Mouse (Mus musculus) lung, embryonic 15.5 days (tissue): Measurements from ENCODE around the gene Palb2. TPM values are rescaled to one million over a fixed set of nuclear protein-coding genes. Genes with fewer than 3 reads are reported as not detected.
A peak's percentile ranks its signal among the peaks of the same experiment; 100 is the strongest.
"Not testable (repeated sequence)": the region's sequence is repeated elsewhere in the genome, so short reads cannot be mapped to it uniquely, and the experiment has no call there.

ENCODE experiments used
- ATAC-seq: fragments of 200-750 bp; cut with Nextera tagmentation; 2 replicates; pipeline ENCODE4 v1.8.0; 2017; ENCODE audit warnings: moderate number of reproducible peaks, borderline replicate concordance; ENCODE audit not compliant: low FRiP score, low TSS enrichment; ENCODE audit errors: extremely low read depth
- H3K27ac ChIP-seq: fragments of 300-500 bp; sonication (generic); 2 replicates; pipeline ENCODE4 v1.5.1; 2015; ENCODE audit warnings: moderate library complexity, mild to moderate bottlenecking, inconsistent platforms
- H3K27me3 ChIP-seq: fragments of 300-500 bp; sonication (generic); 2 replicates; pipeline ENCODE4 v1.6.1; 2015; ENCODE audit warnings: inconsistent platforms
- H3K36me3 ChIP-seq: fragments of 300-500 bp; sonication (generic); 2 replicates; pipeline ENCODE4 v1.6.1; 2015; ENCODE audit warnings: inconsistent platforms
- H3K4me1 ChIP-seq: fragments of 300-500 bp; sonication (generic); 2 replicates; pipeline ENCODE4 v1.6.1; 2015; ENCODE audit warnings: inconsistent platforms
- H3K4me2 ChIP-seq: fragments of 300-500 bp; sonication (generic); 2 replicates; pipeline ENCODE4 v1.6.1; 2015; ENCODE audit warnings: inconsistent platforms, mild to moderate bottlenecking, moderate library complexity
- H3K4me3 ChIP-seq: fragments of 300-500 bp; sonication (generic); 2 replicates; pipeline ENCODE4 v1.5.1; 2015; ENCODE audit warnings: mild to moderate bottlenecking, inconsistent platforms
- H3K9ac ChIP-seq: fragments of 300-500 bp; sonication (generic); 2 replicates; pipeline ENCODE4 v1.6.1; 2015; ENCODE audit warnings: inconsistent platforms
- H3K9me3 ChIP-seq: fragments of 300-500 bp; sonication (generic); 2 replicates; pipeline ENCODE4 v1.6.1; 2016; ENCODE audit warnings: inconsistent platforms
- WGBS: fragments of 180-500 bp; shearing (Covaris S2); methylation state at CpG from one replicate; pipeline ENCODE4 v1.1.7; 2015; 5-methylcytosine and 5-hydroxymethylcytosine counted together
- polyA plus RNA-seq: library from polyadenylated mRNA; unstranded; fragments of >200 nt; fragmentation: Nextera tagmentation; extraction: Ambion mirVana; gene quantifications from 2 replicates; pipeline ENCODE4 v1.2.1, GENCODE M21; 2015

Gene Palb2
- polyA plus RNA-seq, 1 experiment from 2014 or later, result 15.4 TPM

DNA sequence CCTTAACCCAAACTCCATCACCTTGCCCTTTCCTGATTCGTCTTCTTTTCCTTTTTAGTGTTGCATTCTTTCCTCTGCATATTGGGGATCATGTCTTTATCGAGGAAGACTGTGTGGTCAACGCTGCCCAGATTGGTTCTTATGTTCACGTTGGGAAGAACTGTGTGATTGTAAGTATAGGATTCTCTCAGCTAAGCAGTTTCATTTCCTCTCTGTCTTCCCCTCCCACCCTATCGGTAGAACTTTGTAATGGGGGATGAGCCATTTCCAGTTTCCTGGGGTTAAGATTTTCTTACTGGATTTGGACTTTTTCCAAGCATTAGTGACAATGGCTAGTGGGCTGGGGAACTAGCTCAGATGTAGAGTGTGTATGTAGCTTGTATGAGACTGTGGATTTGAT lies 5.4 kb upstream of the Palb2 start:
- no peaks in the 10 kb centered on the region for H3K27me3 ChIP-seq
- peaks cover 8% of the 10 kb centered on the region for H3K4me1 ChIP-seq
- no peak for ATAC-seq
- 83% methylated on average over 5 of the region's 5 CpGs for WGBS
- H3K4me2 ChIP-seq, result no peak overlapping the region
- no peak overlapping the region for H3K27ac ChIP-seq
- H3K9ac ChIP-seq, result no peak overlapping the region
- no peak overlapping the region for H3K4me3 ChIP-seq
- no peaks in the 10 kb centered on the region for H3K9me3 ChIP-seq
- peaks cover 74% of the 10 kb centered on the region for H3K36me3 ChIP-seq

DNA sequence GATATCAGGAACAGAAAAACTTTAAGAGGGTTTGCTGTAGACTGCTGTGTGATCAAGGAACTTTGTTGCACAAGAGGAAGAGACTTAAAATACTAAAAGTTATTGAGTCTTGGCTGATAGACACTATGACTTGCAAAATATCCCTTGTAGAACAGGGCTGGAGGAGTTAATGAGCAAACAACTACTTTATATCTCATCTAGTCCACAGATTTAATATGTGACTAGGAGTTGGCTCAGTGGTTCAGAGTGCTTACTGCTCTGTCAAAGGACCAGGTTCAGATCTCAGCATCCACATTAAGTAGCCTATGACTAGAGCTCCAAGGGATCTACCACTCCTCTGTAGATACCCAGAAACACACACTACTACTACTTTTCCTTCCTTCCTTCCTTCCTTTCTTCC lies 4.3 kb upstream of the Palb2 start:
- Histone ChIP-seq H3K4me1 (peaks cover 8% of the 10 kb centered on the region), H3K4me2 (no peak overlapping the region), H3K27ac (no peak overlapping the region), H3K9ac (no peak overlapping the region), H3K36me3 (peaks cover 67% of the 10 kb centered on the region), H3K9me3 (no peaks in the 10 kb centered on the region), H3K4me3 (no peak overlapping the region), H3K27me3 (no peaks in the 10 kb centered on the region)
- no peak for ATAC-seq

DNA sequence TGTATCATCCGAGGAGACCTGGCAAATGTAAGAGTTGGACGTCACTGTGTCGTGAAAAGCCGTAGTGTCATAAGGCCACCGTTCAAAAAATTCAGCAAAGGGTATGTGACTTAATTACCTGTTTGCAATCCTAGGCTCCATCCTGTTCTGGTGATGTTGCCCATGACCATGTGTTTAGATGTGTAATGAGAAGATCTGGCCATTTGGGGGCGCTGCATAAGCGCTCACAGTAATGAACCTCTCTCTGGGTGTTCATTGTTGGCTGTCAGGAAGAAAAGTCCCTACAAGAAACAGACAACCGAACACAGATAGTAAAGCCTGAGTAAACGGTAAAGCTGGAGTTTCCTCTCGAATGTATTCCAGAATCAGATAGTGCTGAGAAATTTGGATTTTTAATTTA lies 2.3 kb upstream of the Palb2 start:
- H3K4me1 ChIP-seq, result peaks cover 13% of the 10 kb centered on the region
- ATAC-seq, result no peak
- 71% methylated on average over 10 of the region's 10 CpGs for WGBS
- H3K9me3 ChIP-seq, result no peaks in the 10 kb centered on the region
- peaks cover 48% of the 10 kb centered on the region for H3K36me3 ChIP-seq
- no peak overlapping the region for H3K9ac ChIP-seq
- no peak overlapping the region for H3K27ac ChIP-seq
- no peaks in the 10 kb centered on the region for H3K27me3 ChIP-seq
- H3K4me3 ChIP-seq, result no peak overlapping the region
- H3K4me2 ChIP-seq, result no peak overlapping the region

DNA sequence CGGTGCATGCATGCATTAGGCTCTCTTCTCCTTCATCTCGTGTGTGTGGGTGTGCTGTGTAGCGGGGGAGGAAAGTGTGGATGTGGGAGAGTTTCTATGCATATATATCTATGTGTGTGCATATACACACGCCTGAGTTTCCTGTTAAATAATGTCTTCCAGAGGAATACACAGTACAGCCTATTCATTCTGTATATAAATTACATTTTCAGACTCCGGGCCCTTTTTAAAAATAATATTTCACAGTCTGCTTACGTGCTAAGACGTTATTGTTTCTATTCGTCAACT lies 497 bp upstream of the Palb2 start:
- Histone ChIP-seq H3K4me3 (peak overlapping the region; percentile 87), H3K9ac (peak overlapping the region; percentile 80), H3K27ac (peak overlapping the region; percentile 51), H3K4me2 (peak overlapping the region; percentile 67), H3K36me3 (peaks cover 32% of the 10 kb centered on the region), H3K27me3 (no peaks in the 10 kb centered on the region), H3K4me1 (peaks cover 13% of the 10 kb centered on the region), H3K9me3 (no peaks in the 10 kb centered on the region)
- no peak for ATAC-seq
- 17% methylated on average over 8 of the region's 8 CpGs for WGBS

DNA sequence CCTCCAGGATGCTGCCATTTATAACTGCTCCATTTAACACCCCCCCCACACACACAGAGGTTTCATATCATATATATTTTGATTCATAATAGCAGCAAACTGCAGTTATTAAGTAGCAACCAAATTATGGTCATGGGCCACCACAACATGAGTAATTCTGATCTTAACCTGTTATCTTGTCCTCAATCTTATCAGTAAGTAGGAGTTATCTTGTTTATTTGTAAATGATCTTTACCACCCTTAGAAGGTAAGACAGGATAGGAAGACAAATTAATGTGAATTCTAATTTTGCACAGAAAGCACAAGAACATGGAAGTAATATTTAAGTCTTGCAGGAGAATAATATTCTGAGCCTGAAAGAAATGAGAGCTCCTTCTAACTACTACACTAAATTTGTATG lies 951 bp downstream of the Palb2 start:
- Histone ChIP-seq H3K36me3 (peaks cover 31% of the 10 kb centered on the region), H3K4me1 (peaks cover 13% of the 10 kb centered on the region), H3K4me2 (peak overlapping the region; percentile 67), H3K9ac (peak overlapping the region; percentile 89; the same call in 1 of the 2 replicates), H3K27ac (no peak overlapping the region), H3K4me3 (peak overlapping the region; percentile 87), H3K9me3 (no peaks in the 10 kb centered on the region), H3K27me3 (no peaks in the 10 kb centered on the region)
- no peak for ATAC-seq

DNA sequence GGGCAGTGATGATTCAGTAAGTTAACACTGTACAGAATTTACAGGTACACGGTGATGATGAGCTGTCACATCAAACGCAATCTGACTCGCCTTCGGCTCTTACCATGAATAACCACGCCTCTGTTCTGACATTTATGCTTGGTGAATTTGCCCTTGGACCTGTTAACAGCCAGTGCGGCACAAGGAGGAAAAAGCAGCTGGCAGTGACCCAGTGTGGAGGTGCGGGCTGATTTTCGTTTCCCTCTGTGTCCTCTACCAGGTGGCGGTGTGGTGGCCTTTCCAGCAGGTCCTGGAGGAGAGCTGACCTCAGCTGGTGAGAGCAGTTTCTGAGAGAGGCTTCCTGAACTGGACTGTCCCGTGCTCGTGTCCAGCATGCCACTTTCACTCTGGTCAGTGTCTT lies 5.8 kb downstream of the Palb2 start:
- Histone ChIP-seq H3K27me3 (no peaks in the 10 kb centered on the region), H3K36me3 (peaks cover 47% of the 10 kb centered on the region)
- WGBS, result 92% methylated on average over 11 of the region's 11 CpGs

DNA sequence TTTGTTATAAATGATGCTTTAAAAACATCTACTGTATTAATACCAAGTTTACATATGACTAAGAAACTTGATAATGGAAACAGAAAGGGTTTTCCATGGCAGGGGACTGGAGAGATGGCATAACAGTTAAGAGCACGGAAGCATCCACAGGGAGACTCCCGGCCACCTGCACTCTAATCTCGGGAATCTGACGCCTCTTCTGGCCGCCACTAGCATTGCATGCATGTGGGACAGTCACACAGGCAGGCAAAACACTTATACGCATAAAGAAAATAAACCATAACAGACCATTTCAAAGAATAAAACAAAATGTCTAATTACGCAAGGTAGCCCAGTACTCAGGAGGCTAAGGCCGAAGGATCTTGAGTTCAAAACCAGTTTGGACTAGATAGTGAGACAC lies 7.1 kb downstream of the Palb2 start:
- H3K27ac ChIP-seq, result no peak overlapping the region
- no peaks in the 10 kb centered on the region for H3K4me1 ChIP-seq
- no peak for ATAC-seq
- H3K9me3 ChIP-seq, result no peaks in the 10 kb centered on the region
- H3K4me3 ChIP-seq, result no peak overlapping the region
- no peaks in the 10 kb centered on the region for H3K27me3 ChIP-seq
- peaks cover 55% of the 10 kb centered on the region for H3K36me3 ChIP-seq
- WGBS, result 80% methylated on average over 8 of the region's 8 CpGs
- H3K9ac ChIP-seq, result no peak overlapping the region
- no peak overlapping the region for H3K4me2 ChIP-seq

More for the DNA sequence above, 5.8 kb downstream of the Palb2 start:
- no peak overlapping the region for H3K27ac ChIP-seq
- H3K4me3 ChIP-seq, result no peak overlapping the region
- H3K4me2 ChIP-seq, result no peak overlapping the region
- H3K4me1 ChIP-seq, result peaks cover 5% of the 10 kb centered on the region; the same call in 1 of the 2 replicates
- no peak for ATAC-seq
- H3K9me3 ChIP-seq, result no peaks in the 10 kb centered on the region
- H3K9ac ChIP-seq, result no peak overlapping the region

DNA sequence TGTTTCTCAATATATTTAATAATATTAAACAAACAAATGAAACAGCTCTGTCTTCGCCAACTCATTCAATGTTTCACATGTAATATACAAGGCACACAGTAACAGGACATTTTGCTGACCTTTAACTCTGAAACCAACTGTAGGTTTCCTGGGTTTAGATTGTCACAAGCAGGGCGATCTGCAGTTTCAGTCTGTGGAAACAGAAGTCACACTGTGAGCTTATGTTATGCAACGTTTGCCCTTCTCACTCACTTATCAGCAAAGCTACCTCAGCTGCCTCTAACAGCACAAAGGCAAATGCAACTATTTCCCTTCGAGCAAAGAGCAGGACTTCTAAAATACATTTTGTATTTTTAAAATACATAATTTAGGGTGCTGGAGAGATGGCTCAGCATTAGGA lies 9.3 kb downstream of the Palb2 start:
- Histone ChIP-seq H3K27me3 (no peaks in the 10 kb centered on the region), H3K36me3 (peaks cover 66% of the 10 kb centered on the region), H3K4me2 (no peak overlapping the region), H3K9ac (no peak overlapping the region), H3K27ac (no peak overlapping the region), H3K4me1 (no peaks in the 10 kb centered on the region), H3K4me3 (no peak overlapping the region), H3K9me3 (no peaks in the 10 kb centered on the region)
- ATAC-seq, result no peak
- WGBS, result 80% methylated on average over 4 of the region's 4 CpGs

DNA sequence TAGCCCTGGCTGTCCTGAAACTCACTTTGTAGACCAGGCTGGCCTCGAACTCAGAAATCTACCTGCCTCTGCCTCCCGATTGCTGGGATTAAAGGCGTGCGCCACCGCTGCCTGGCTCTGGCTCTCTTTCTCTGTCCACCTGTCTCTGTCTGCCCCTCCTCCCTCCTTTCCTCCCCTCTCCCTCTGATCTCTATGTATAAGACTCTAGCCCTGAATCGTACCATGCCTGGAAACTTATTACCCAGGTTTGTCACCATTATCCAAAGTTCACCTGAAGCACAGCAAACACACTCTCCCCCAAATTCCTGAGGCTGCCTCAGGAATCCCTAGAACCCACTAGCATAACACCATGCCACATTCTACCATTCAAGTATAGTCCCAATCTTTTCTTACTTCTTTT lies 24.6 kb downstream of the Palb2 start:
- Histone ChIP-seq H3K27ac (no peak overlapping the region), H3K36me3 (peaks cover 22% of the 10 kb centered on the region), H3K4me3 (no peak overlapping the region), H3K9me3 (no peaks in the 10 kb centered on the region), H3K9ac (no peak overlapping the region), H3K27me3 (no peaks in the 10 kb centered on the region), H3K4me2 (no peak overlapping the region), H3K4me1 (no peaks in the 10 kb centered on the region)
- no peak for ATAC-seq
- WGBS, result 90% methylated on average over 6 of the region's 6 CpGs

DNA sequence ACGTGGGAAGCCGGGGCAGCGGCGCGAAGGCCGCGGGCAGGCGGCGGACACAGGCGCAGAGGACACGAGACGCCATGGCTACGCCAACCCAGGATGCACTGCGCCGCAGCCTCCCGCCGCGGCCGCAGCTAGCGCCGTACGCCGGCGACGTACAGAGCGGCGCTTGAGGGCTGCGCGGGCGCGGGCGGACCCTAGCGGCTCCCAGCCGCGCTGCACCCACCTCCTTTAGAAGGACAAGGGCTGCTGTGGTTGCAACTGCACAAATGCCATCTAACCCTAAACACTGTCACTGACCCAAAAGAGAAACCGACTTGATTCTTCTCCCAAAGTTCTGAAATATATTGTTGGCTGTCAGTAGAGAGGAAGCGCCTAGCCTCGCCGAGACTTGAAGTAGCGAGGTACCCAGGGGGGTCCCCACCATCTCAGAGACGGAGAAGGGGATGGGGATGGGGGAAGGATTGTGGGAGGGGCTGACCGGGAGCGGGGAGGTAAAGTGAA lies 31.0 kb downstream of the Palb2 start, which contains the start of gene Ndufab1:
Ndufab1 (minus strand) TSS at position 140 of the 498 bp plus-strand sequence.
- Histone ChIP-seq H3K36me3 (peaks cover 17% of the 10 kb centered on the region), H3K4me3 (peak within 1 kb of the TSS; percentile 59), H3K27ac (no peak within 1 kb of the TSS), H3K9ac (peak within 1 kb of the TSS; percentile 74), H3K27me3 (no peaks in the 10 kb centered on the region), H3K4me2 (peak within 1 kb of the TSS; percentile 76), H3K9me3 (no peaks in the 10 kb centered on the region), H3K4me1 (peaks cover 15% of the 10 kb centered on the region)
- ATAC-seq, result peak; percentile 98
- WGBS, result under 1% methylated on average over 41 of the region's 43 CpGs

DNA sequence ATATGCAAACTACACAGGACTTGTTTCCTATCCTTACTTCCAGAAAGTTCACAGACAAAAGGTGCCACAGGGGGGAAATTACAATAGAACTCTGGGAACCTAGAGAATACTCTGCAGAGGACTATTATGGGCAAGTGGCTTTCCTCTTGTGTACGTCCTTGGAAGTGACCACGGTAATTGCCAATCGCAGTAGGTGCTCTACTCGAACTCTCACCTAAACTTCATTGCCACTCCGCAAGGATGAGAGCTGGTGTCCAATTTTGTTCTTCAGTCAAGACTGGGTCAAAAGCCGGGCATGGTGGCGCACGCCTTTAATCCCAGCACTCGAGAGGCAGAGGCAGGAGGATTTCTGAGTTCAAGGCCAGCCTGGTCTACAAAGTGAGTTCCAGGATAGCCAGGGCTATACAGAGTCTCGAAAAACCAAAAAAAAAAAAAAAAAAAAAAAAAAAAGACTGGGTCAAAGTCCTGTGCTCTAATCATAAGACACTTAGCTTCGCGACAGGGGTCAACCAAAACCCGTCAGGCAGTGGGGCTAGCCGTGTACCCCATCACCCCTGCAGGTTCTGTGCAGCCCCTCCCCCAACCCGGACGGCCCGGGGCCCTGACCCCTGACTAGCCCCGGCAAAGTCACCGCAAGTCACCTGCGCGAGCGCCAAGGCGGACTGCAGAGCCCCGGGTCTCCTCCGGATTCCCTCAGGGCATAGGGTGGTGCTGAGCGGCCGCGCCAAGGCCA lies 31.6 kb downstream of the Palb2 start:
- peak overlapping the region; percentile 59 for H3K4me3 ChIP-seq
- H3K9me3 ChIP-seq, H3K27me3 ChIP-seq, H3K27ac ChIP-seq: not testable (repeated sequence)
- peaks cover 15% of the 10 kb centered on the region for H3K4me1 ChIP-seq
- WGBS, result 5% methylated on average over 22 of the region's 28 CpGs
- ATAC-seq, result peak; percentile 78
- peak overlapping the region; percentile 76 for H3K4me2 ChIP-seq
- H3K9ac ChIP-seq, result peak overlapping the region; percentile 74
- H3K36me3 ChIP-seq, result peaks cover 22% of the 10 kb centered on the region

DNA sequence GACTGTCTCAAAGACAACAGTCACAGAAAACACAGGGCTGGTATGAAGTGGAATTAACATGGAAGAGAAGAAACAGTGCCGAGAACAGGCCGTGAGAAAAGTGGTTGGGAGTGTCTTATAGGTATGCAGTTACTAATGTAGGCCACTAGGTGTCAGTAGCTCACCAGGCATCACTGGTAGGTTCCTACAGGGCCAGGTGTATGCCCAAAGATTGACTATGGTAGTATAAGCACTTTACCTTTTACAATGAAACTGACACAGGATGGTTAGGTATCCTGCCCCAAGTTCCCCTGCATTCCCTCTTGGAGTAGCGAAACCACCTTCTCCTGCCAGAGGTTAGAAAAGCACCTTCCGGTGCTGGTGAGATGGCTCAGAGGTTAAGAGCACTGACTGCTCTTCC lies 33.6 kb downstream of the Palb2 start:
- H3K27me3 ChIP-seq, result no peaks in the 10 kb centered on the region
- peaks cover 42% of the 10 kb centered on the region for H3K36me3 ChIP-seq

More for the DNA sequence above, 33.6 kb downstream of the Palb2 start:
- Histone ChIP-seq H3K9ac (no peak overlapping the region), H3K4me2 (no peak overlapping the region), H3K4me3 (no peak overlapping the region), H3K9me3 (no peaks in the 10 kb centered on the region), H3K4me1 (peaks cover 15% of the 10 kb centered on the region), H3K27ac (no peak overlapping the region)
- ATAC-seq, result no peak
- WGBS, result 51% methylated on average over 4 of the region's 4 CpGs
